Comparison of ENCODE assay signal across 25 mouse cellular contexts in genomic region chr16:87961419-87961818, GRCm38 (mm10).
"Had no signal": no experiment of that assay in that cellular context is flagged by ENCODE, and none has a peak within 500 bp of the region (broad histone marks: within the 10 kb centered on the region; RNA-seq: fewer than 3 reads in every experiment).

No protein-coding gene starts in this region.

- H3K27me3 ChIP-seq: heart, embryonic 13.5 days; heart, embryonic 15.5 days; hindbrain, embryonic 13.5 days; hindbrain, embryonic 15.5 days; kidney, embryonic 15.5 days; limb, embryonic 15.5 days; liver, embryonic 13.5 days; liver, embryonic 15.5 days had no signal

- H3K4me1 ChIP-seq: heart, embryonic 13.5 days; heart, embryonic 15.5 days; hindbrain, embryonic 13.5 days; hindbrain, embryonic 15.5 days; kidney, embryonic 15.5 days; limb, embryonic 15.5 days; liver, embryonic 13.5 days; liver, embryonic 15.5 days had no signal

- H3K27ac ChIP-seq: gastrocnemius, adult 2 months; heart, embryonic 13.5 days; heart, embryonic 15.5 days; hindbrain, embryonic 13.5 days; hindbrain, embryonic 15.5 days; hindbrain, postnatal 0 days; kidney, embryonic 15.5 days; kidney, postnatal 0 days; limb, embryonic 15.5 days; liver, embryonic 13.5 days; liver, embryonic 15.5 days had no signal

- H3K4me3 ChIP-seq: gastrocnemius, adult 2 months; heart, embryonic 13.5 days; heart, embryonic 15.5 days; hindbrain, embryonic 13.5 days; hindbrain, embryonic 15.5 days; kidney, embryonic 15.5 days; limb, embryonic 15.5 days; liver, embryonic 13.5 days; liver, embryonic 15.5 days had no signal

- ATAC-seq: hindbrain, postnatal 0 days had no signal

- H3K36me3 ChIP-seq: heart, embryonic 13.5 days; heart, embryonic 15.5 days; hindbrain, embryonic 13.5 days; hindbrain, embryonic 15.5 days; kidney, embryonic 15.5 days; limb, embryonic 15.5 days; liver, embryonic 13.5 days; liver, embryonic 15.5 days had no signal

- H3K9ac ChIP-seq: heart, embryonic 13.5 days; heart, embryonic 15.5 days; hindbrain, embryonic 13.5 days; hindbrain, embryonic 15.5 days; kidney, embryonic 15.5 days; limb, embryonic 15.5 days; liver, embryonic 13.5 days; liver, embryonic 15.5 days had no signal

- H3K4me2 ChIP-seq: heart, embryonic 11.5 days; heart, embryonic 13.5 days; heart, embryonic 15.5 days; hindbrain, embryonic 13.5 days; hindbrain, embryonic 15.5 days; kidney, embryonic 15.5 days; limb, embryonic 15.5 days; liver, embryonic 13.5 days; liver, embryonic 15.5 days had no signal

- DNase-seq: gastrocnemius, adult 2 months; gastrocnemius, postnatal 10 days; gastrocnemius, postnatal 25 days; heart, adult 18-20 months; heart, postnatal 14 days; heart, postnatal 36 days; kidney, adult 11 months; kidney, adult 2 months; kidney, adult 9 months; kidney, postnatal 14 days; kidney, postnatal 36 days; layer of hippocampus, adult 9-11 months; layer of hippocampus, postnatal 36 days; left cerebral cortex, postnatal 4 days; liver, embryonic 13.5 days had no signal

- H3K9me3 ChIP-seq: heart, embryonic 13.5 days; heart, embryonic 15.5 days; hindbrain, embryonic 13.5 days; hindbrain, embryonic 15.5 days; kidney, embryonic 15.5 days; limb, embryonic 15.5 days; liver, embryonic 13.5 days; liver, embryonic 15.5 days had no signal
